Mouse (Mus musculus) 3134 (cell line): ENCODE results near the gene D830030K20Rik.
"Not testable (repeated sequence)": the region's sequence is repeated elsewhere in the genome, so short reads cannot be mapped to it uniquely, and the experiment has no call there.

Experiments used
- DNase-seq: peaks from one replicate; pipeline ENCODE4 v3.0.0-alpha.2; 2011; ENCODE audit warnings: low spot score; ENCODE audit not compliant: insufficient read length; ENCODE audit errors: extremely low read depth

Gene D830030K20Rik

GRCm38 (mm10) chr14:3208272-3209152, at the start of gene D830030K20Rik:
Gene D830030K20Rik (plus strand): TSS chr14:3208488.
- not testable (repeated sequence) for DNase-seq

GRCm38 (mm10) chr14:3187955-3188354, 20.3 kb upstream of the D830030K20Rik start, which contains the start of gene Gm5795:
Gene Gm5795 (plus strand): TSS chr14:3188255.
- DNase-seq, result not testable (repeated sequence)

GRCm38 (mm10) chr14:3209367-3209766, 1.1 kb downstream of the D830030K20Rik start:
- DNase-seq, result not testable (repeated sequence)

GRCm38 (mm10) chr14:3262531-3262930, 54.2 kb downstream of the D830030K20Rik start:
- DNase-seq, result not testable (repeated sequence)
